ENCODE assay signal across 20 mouse cellular contexts in genomic region chr13:104446974-104447373, GRCm38 (mm10).
"Had no signal": no experiment of that assay in that cellular context is flagged by ENCODE, and none has a peak within 500 bp of the region (broad histone marks: within the 10 kb centered on the region; RNA-seq: fewer than 3 reads in every experiment).

No protein-coding gene starts in this region.

- H3K9ac ChIP-seq: limb, embryonic 12.5 days; limb, embryonic 15.5 days; liver, embryonic 14.5 days; liver, postnatal 0 days; lung, embryonic 14.5 days; midbrain, embryonic 13.5 days; neural tube, embryonic 13.5 days had no signal

- H3K36me3 ChIP-seq: neural tube, embryonic 13.5 days had no signal

- H3K4me2 ChIP-seq: limb, embryonic 12.5 days; limb, embryonic 15.5 days; liver, embryonic 11.5 days; lung, embryonic 14.5 days; midbrain, embryonic 13.5 days; neural tube, embryonic 13.5 days had no signal

- H3K27me3 ChIP-seq: limb, embryonic 12.5 days; limb, embryonic 15.5 days; midbrain, embryonic 13.5 days; neural tube, embryonic 13.5 days had no signal

- DNase-seq: left cerebral cortex, postnatal 4 days; liver, postnatal 0 days; lung, embryonic 14.5 days; lung, postnatal 10 days; lung, postnatal 4 days; retina, postnatal 1 day; right cerebral cortex, postnatal 25 days; thymus, adult 18-20 months; thymus, postnatal 14 days; thymus, postnatal 4 days had no signal

- H3K4me3 ChIP-seq: limb, embryonic 12.5 days; limb, embryonic 15.5 days; midbrain, embryonic 13.5 days; myocyte; neural tube, embryonic 13.5 days had no signal

- H3K27ac ChIP-seq: kidney, postnatal 0 days; limb, embryonic 12.5 days; limb, embryonic 15.5 days; liver, embryonic 14.5 days; midbrain, embryonic 13.5 days; neural tube, embryonic 13.5 days had no signal

- H3K4me1 ChIP-seq: limb, embryonic 12.5 days; limb, embryonic 15.5 days; midbrain, embryonic 13.5 days; neural tube, embryonic 13.5 days had no signal

- ATAC-seq: intestine, postnatal 0 days; liver, postnatal 0 days; midbrain, embryonic 13.5 days; midbrain, embryonic 16.5 days had no signal

- H3K9me3 ChIP-seq: limb, embryonic 12.5 days; limb, embryonic 15.5 days; midbrain, embryonic 13.5 days; neural tube, embryonic 13.5 days had no signal
